Mouse (Mus musculus) ES-E14 (cell line): ENCODE data around the gene Myrf. TPM values are rescaled to one million over a fixed set of nuclear protein-coding genes. Genes with fewer than 3 reads are reported as not detected.

Experiments used
- DNase-seq: peaks from one replicate; pipeline ENCODE4 v3.0.0-alpha.2; 2013; ENCODE audit warnings: low read depth, low spot score
- H3K27ac ChIP-seq: 2 replicates; pipeline ENCODE4 v1.5.1; 2012; ENCODE audit warnings: low read depth, mild to moderate bottlenecking, low read length, moderate library complexity, mixed read lengths; ENCODE audit not compliant: poor library complexity, insufficient read depth, severe bottlenecking
- H3K36me3 ChIP-seq: 2 replicates; pipeline ENCODE4 v1.6.1; 2012; ENCODE audit warnings: mild to moderate bottlenecking, low read length, moderate library complexity, mixed read lengths; ENCODE audit not compliant: control insufficient read depth, poor library complexity, insufficient read depth, severe bottlenecking
- H3K4me1 ChIP-seq, 2 experiments: fragments of 150-350 bp in 1 of 2; sonication (generic) in 1 of 2; 2 replicates each; pipeline ENCODE4 v1.6.1; 2012; ENCODE audit warnings: low read length in 2 of 2, mild to moderate bottlenecking in 1 of 2, mixed read lengths in 1 of 2; ENCODE audit not compliant: control insufficient read depth in 2 of 2, insufficient read depth in 2 of 2, poor library complexity in 1 of 2
- H3K4me3 ChIP-seq, 2 experiments: fragments of 150-350 bp in 1 of 2; sonication (generic) in 1 of 2; 2 replicates each; pipeline ENCODE4 v1.5.1; 2012; ENCODE audit warnings: low read length in 2 of 2, low read depth in 1 of 2, mild to moderate bottlenecking in 1 of 2, mixed read lengths in 1 of 2; ENCODE audit not compliant: insufficient read depth in 1 of 2, poor library complexity in 1 of 2, severe bottlenecking in 1 of 2
- H3K9ac ChIP-seq: 2 replicates; pipeline ENCODE4 v1.6.1; 2012; ENCODE audit warnings: low read depth, mild to moderate bottlenecking, low read length, mixed read lengths; ENCODE audit not compliant: poor library complexity, insufficient read depth, severe bottlenecking
- H3K9me3 ChIP-seq: fragments of 150-350 bp; sonication (generic); 2 replicates; pipeline ENCODE4 v1.6.1; 2012; ENCODE audit warnings: low read depth, mild to moderate bottlenecking, low read length; ENCODE audit not compliant: control insufficient read depth, insufficient read depth
- CHD2 ChIP-seq: IDR thresholded peaks from 2 replicates; pipeline ENCODE4 v1.6.1; 2014; ENCODE audit warnings: mild to moderate bottlenecking, low read depth, low read length, inconsistent platforms
- HCFC1 ChIP-seq: IDR thresholded peaks from 2 replicates; pipeline ENCODE4 v1.6.1; 2012; ENCODE audit warnings: low read length, inconsistent platforms, borderline replicate concordance; ENCODE audit not compliant: insufficient read depth
- MAFK ChIP-seq: IDR thresholded peaks from 2 replicates; pipeline ENCODE4 v1.6.1; 2014; ENCODE audit warnings: mild to moderate bottlenecking, low read depth, low read length, inconsistent platforms; ENCODE audit not compliant: insufficient read depth
- ZC3H11A ChIP-seq: IDR thresholded peaks from 2 replicates; pipeline ENCODE4 v1.6.1; 2012; ENCODE audit warnings: low read depth, mild to moderate bottlenecking, inconsistent platforms, low read length, borderline replicate concordance
- ZNF384 ChIP-seq: IDR thresholded peaks from 2 replicates; pipeline ENCODE4 v1.6.1; 2012; ENCODE audit warnings: low read depth, low read length, inconsistent platforms
- in situ Hi-C, 2 experiments: fragments of 600-800 bp; cut with MboI; formaldehyde crosslinking; loops; one replicate each; pipeline ENCODE4 v1.15.1; 2025; ENCODE audit warnings: low sequenced_read_pairs in 2 of 2, inconsistent platforms in 1 of 2; ENCODE audit not compliant: unreplicated experiment in 2 of 2
- total RNA-seq: library from RNA; depleted of rRNA; stranded (reverse); fragments of 300-350 nt; gene quantifications from 2 replicates; pipeline ENCODE4 v1.2.3, GENCODE M21; 2012

Myrf gene
- total RNA-seq, 1 experiment, result 35.9 TPM

DNA sequence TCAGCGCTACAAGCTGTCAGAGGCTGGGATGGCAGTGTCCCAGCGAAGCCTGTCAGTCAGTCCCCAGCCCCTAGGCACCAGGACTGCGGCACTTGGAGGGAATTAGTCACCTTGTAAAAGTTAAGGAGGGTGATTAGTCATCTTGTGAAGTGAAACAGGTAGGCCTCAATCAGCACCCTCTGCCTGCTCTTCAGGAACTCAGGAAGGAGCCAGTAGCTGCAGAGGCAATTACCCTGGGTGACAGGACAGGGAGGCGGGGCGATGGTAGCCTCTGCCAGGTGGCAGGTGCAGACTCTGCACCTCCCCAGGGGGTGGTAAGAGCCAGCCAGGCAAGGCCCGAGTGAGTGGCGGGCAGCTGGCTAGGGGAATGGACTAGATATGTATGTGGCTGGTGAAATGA lies 20.8 kb upstream of the Myrf start:
- TF ChIP-seq ZNF384 (no peak), ZC3H11A (no peak), HCFC1 (no peak), MAFK (no peak), CHD2 (no peak)
- H3K36me3 ChIP-seq, result no peaks in the 10 kb centered on the region
- no peaks in the 10 kb centered on the region for H3K9me3 ChIP-seq
- in situ Hi-C loops, result no loop called here
- H3K4me1 ChIP-seq, result peaks cover 3 to 17% of the 10 kb centered on the region in 2 experiments; a peak in 3 of 4 replicates
- no peak overlapping the region for H3K27ac ChIP-seq
- no peak for DNase-seq
- H3K9ac ChIP-seq, result no peak overlapping the region
- H3K4me3 ChIP-seq, result no peak overlapping the region

DNA sequence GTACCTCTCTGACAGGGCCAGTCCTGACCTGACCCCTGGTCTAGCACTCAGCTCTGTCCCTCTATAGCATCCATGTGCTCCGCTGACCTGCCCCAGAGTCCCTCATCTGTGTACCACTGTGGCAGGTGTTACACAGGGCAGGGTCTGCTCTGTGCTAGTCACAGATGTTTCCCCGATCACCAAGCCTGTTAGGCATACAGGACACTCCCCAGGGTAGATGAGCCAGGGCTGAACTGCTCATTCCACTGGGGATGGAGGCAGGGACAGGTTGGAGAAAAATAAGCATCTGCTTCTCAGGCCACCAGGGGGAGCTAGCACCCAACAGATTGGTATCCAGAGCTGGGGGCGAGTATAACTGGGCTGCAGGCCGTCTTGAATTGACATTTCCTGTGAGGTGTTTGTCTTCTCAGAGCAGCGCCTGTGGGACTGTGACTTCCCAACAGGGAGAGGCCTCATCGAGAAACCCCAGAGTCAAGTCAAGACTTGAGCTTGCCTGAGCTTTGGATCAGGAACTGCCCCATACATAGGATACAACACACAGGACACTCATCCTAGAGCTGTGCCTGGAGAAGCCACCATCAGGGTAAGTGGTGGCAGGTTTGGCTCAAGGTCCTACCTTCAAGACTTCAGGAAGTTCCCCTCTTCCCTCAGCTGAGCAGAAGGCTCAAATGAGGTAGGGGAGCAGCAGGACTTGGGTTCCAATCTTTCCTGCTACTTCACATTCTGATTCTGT lies 17.9 kb upstream of the Myrf start:
- Histone ChIP-seq H3K9me3 (no peaks in the 10 kb centered on the region), H3K36me3 (no peaks in the 10 kb centered on the region), H3K4me3 (no peak overlapping the region), H3K9ac (no peak overlapping the region), H3K4me1 (no peaks in the 10 kb centered on the region), H3K27ac (no peak overlapping the region)
- TF ChIP-seq ZNF384 (no peak), ZC3H11A (peak; percentile 81; the same call in 1 of the 2 replicates), MAFK (no peak), HCFC1 (no peak)
- in situ Hi-C loops, result no loop called here
- peak; percentile 74 for DNase-seq

DNA sequence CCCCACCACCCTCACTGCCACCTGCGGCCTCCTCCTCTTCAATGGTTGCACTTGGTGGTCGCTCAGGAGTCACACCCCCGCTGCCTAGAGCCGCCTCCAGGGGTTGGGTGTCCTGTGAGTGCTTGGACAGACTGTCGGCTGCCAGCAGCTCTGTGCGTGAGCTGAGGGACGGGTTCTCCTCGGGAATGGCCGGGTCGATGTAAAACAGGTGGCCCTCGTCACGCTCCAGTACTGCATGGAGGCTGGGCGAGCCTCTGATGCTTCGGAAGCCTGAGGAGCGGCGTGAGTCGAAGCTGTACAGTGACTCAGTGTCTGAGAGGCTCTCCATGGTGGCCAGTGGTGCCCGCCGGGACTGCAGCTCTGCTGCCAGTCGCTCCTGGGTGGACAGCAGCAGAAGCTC lies 7.6 kb upstream of the Myrf start:
- Histone ChIP-seq H3K36me3 (no peaks in the 10 kb centered on the region), H3K4me1 (peaks cover 0 to 10% of the 10 kb centered on the region in 2 experiments; a peak in 2 of 4 replicates), H3K27ac (no peak overlapping the region), H3K9ac (no peak overlapping the region), H3K4me3 (no peak overlapping the region), H3K9me3 (no peaks in the 10 kb centered on the region)
- TF ChIP-seq HCFC1 (no peak), ZC3H11A (no peak), CHD2 (no peak), MAFK (no peak), ZNF384 (no peak)
- DNase-seq, result no peak
- in situ Hi-C loops, result no loop called here

- Histone ChIP-seq H3K9me3 (no peaks in the 10 kb centered on the region), H3K9ac (no peak overlapping the region), H3K36me3 (no peaks in the 10 kb centered on the region), H3K27ac (no peak overlapping the region), H3K4me3 (no peak overlapping the region), H3K4me1 (peaks cover 2 to 16% of the 10 kb centered on the region in 2 experiments; a peak in 2 of 4 replicates)
- in situ Hi-C loops, result no loop called here
- no peak for DNase-seq
- no peak for TF ChIP-seq MAFK
- no peak for TF ChIP-seq CHD2
Observed at GRCm38 (mm10) chr19:10247165-10247564, 6.6 kb upstream of the Myrf start.
